Mouse (Mus musculus) T-cell, adult 2 months (primary cell): Measurements from ENCODE around the gene Prn.

Experiments
- DNase-seq: peaks from one replicate; pipeline ENCODE4 v3.0.0; 2022; ENCODE audit warnings: low spot score

Gene Prn

DNA sequence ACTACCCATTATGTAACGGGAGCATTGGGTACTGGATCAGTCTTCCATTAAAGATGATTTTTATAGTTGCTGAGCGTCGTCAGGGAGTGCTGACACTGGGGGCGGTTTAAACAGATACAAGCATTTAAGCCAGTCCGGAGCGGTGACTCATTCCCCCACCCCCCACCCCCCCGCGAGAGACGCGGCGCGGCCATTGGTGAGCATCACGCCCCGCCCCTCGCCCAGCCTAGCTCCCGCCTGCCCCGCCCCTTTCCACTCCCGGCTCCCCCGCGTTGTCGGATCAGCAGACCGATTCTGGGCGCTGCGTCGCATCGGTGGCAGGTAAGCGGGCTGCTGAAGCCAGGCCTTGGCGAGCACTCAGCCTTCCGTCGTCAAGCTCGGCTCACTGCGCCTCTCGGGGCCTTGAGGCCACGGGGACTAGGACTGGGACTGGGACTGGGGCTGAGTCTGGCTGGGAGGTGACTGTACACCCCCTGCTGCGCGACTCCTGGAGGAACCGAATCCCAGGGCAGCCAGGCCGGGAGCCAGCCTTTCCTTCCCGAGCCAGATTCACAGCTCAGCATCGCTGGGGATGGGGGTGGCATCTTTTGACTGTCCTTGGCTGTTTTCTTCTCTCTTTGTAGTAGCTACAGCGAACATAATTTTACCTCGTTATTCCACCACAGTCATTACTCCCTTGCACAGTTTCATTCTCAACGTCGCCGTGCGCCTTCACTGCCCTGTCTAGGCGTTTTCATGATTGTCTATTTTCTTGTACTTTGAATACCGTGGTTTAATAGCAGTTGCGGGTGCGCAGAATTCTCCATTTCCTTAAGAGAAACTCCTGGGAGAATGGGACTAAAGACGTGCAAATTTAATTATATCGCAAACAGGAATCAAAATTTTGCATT is at the start of gene Prn, which contains the start of gene Prnp:
TSS of gene Prn (plus strand) at position 275 of the 890 bp plus-strand sequence.
TSS of gene Prnp (plus strand) at position 246 of the 890 bp plus-strand sequence.
- peak; percentile 84 for DNase-seq

DNA sequence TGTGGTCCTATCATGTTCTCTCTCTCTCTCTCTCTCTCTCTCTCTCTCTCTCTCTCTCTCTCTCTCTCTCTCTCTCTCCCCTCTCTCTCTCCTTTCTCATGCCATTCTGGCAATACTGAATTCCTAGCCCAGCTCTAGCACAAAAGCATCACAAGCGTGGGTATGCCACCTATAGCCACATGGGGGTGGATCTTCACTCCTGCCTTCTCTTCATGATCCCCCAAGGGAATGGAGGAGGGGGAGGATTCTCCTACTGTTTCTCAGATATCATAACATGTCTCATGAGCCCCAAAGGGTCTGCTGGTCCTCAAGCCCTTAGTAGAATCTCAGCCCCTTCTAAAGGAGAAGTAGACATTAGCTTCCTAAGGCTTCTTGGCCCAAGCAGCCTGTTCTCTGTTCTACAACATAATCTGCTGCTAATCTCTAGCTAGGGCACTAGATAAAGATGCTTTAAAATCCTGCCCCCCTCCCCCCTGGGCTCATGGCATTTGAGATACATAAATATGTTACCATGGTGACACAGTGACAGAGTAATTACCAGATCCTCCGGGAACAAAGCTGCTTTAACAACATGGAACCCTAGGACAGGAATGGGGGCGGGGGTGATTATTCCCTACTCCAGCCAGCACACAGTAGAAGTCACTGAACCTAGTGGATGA is 47.0 kb upstream of the Prn start:
- DNase-seq, result no peak

DNA sequence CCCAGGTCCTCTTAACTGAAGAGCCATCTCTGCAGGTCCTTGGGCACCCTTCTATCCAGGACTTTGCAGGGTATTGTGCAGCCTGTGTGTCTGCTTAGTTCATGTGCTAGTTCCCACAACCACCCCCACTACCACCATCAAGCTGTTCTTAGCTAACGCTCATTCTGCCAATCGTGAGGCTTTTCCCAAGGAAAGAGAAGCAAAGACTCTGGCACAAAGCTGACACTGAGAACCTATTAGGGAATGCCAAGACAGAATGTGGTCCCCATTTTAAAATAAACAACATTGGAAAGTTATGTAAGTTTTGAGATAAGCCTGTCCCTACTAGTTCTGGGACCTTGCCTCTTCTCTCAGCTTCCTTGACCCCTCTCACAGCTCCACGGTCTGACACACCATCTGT is 46.3 kb upstream of the Prn start:
- DNase-seq, result no peak

DNA sequence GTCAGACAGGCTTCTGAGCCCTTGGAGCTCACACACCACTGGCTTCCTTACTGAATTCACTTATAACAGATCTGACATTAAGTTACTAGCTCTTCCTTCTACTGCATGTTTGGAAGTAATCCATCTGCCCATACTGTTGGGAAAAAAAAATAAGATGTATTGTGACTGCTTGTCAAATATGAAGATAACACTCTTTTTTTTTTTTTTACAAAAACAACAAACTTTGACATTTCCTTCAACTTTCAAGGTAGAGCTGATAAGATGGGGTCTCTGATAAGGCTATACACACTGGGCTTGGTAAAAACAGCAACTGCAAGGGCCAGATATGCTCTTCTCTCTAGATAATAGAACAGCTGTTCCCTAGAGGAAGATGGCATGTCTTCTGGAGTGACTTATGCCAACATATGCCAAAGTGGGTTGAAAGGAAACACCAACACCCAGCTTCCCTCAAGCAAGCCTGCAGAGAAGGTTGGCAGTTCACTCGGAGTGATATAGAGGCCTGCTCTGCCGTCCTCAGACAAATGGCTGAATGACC is 45.4 kb upstream of the Prn start:
- no peak for DNase-seq

DNA sequence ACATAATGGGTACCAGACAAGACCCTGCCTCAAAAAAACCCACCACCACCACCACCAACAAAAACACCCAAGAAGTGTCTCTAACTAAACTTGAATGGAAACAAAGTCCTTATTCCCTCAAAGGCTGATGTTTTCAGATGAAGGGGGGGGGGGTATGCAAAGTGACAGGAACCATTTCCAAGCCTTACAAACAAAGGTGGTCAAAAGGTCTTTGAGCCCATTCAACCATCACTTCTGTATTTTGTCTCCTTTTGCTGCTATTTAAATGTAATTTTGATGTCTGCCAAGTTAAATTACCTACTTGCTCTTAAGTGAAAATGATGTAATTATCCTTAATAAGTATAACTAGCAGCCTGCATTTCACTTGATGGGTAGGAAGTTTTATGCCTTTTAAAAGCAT is 43.1 kb upstream of the Prn start:
- no peak for DNase-seq

DNA sequence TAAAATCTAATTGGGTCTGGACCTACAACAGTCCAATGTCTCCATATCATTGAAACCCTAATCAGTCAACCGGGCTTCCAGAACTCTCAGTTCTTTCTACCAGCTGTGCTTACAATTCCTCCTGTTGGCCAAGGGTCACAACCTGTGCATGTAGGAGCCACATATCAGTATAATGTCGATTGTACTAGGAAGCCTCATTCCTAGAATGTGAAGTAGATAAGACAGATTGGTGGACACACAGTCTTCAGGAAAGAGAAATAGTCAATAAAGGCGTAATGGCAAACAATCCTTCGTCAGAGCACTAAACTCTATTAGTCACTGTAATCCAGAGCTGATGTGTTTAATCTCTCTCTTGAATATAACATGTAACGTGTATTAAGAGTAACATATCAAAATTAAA is 40.8 kb upstream of the Prn start:
- DNase-seq, result no peak

DNA sequence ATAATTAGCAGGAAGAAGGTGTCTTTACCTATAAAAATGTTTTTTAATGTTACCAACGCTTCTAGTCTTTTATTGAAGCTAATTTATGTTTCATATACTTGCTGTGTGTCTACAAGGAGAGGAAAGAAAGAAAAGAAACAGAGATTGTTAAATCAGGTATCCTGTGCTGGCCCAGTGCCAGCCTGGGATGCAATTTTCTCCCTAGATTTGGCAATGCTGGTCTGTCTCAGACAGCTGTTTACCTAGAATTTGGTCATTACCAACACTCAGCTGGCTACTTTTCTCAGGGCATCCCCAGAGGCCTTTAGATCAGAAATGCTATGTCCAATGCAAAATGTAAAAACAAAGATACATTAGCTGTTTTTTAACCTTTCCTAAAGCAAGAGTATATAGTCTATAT is 36.4 kb upstream of the Prn start:
- no peak for DNase-seq

DNA sequence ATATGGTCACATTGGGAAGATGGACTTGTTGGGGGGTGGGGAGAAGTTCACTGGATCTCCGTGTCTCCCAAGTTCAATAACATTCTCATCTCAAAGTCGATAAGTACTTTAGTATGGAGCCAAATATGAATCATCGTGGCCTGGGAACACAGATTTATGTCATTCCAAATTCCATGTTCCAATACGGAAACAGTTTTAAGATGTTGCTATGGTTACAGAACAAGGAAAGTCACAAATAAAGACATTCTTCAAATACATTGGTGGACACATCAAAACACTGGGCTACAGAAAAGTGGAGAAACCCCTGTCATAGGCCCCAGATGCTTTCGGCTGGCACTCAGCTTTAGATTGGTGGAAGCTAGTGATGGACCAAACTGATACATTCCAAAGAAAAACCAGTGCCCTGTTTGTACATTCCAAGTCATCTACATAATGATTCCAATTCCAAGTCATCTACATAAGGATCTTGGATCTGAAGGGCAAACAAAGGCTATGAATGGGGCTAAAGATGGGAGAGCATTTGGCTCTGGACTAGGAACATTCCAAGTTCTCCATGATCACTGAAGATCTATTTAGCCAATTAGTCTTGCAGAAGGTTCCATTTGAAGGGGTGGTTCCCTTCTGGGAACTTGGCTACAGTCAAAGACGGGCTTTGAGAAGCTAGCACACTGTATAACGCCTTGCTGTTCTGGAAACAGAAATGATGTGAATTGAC is 33.0 kb upstream of the Prn start:
- no peak for DNase-seq

DNA sequence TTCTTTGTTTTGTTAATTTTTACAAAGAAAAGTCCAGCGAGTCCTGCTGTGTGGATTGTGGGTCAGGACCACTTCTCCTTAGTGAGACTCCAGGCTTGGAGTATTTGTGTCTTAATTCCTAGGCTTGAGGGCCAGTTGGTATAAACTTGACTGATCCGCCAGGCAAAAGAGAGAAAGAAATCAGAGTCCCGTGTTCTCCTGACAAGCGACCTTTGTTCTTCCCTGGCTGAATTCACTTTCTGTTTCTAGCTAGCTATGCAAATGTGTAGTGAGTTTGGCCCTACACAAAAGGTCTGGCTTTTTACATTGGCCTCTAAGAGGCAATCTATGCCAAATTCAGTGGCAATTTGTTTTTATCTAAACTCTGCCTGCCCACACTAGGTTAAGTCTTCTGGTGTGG is 28.0 kb upstream of the Prn start:
- DNase-seq, result no peak

DNA sequence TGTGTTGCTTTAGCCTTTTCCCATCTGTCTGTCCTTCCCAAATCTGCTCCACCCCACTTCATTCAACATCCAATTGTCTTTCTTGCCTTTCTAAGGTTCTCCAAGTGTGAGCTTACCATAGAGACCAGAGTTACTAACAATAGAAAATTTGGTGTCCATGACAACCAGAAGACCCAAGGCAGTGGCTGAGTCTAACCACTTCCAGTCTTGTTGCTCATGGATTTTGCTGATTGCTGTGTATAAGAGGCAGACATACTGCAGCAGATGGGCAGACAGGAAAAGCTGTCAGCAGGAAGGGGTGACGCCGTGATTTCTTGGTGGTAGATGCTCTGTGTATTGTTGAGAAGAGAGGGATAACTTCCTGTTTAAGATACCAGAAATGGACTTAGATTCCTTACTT is 26.6 kb upstream of the Prn start:
- no peak for DNase-seq

DNA sequence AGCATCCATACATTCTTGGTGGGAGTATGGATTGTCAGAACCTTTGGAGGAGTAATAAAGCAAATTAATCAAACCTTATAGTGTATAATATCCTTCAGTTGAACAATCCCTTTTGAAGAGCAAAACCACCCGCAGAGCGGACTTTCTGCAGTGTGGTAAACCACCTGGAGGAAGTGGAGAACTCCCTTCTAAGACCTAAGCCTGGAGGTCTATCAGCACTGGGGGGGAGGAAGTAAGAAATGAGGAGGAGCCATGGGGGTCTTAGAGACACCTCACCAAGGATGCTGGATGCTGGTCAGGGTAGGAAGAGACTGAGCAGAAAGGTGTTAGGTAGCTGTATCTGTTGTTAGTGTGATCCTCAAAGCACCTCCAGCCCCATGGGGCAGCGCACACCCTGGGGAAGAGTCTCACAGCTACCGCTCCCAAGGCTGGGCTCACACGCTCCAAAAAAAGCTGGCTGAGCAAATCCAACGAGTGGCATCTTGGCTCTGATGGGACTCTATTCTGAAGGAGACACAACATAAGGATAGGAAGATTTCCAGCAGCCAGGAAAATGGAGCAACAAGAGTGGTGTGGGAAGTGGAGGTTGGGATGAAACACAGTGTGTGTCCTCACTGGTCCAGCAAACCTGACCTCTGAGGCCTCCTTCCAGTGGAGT is 23.1 kb upstream of the Prn start:
- DNase-seq, result no peak

DNA sequence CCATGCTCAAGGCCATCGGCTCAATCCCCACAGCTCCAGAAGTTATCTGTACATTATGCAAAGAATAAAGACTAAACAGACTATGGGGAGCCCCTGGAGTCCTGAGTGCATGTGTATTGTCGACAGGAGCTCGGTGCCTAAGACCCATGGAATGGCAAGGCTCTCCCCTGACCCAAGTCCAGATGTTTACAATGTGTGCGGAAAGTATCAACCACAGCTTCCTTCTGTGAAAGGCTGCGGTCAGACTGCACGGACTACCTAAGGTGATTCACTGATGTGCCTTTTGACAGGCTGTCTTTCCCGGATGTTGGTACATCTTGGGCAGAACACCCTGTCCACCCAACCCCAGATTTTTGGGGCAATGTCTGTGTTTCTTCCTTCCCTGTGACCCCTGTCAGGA is 21.5 kb upstream of the Prn start:
- DNase-seq, result peak; percentile 4

DNA sequence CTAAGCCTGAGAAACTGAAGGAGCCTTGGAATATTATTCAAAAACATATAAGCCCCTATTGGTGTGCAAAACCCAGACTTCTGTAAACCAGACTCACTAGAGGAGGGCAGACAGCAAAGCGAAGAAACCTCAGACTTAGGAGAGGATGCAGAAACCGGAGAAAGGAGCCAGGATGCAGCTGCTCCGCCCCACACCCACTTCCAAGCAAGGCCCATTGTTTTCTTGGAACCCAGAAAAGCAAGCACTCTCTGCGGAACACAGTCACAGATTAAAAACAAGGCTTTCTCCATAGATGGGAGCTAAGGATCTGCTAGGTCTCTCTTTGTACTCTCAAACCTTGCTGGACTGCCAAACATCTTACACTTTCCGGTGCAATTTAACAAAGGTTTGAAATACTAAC is 17.2 kb upstream of the Prn start:
- DNase-seq, result no peak

DNA sequence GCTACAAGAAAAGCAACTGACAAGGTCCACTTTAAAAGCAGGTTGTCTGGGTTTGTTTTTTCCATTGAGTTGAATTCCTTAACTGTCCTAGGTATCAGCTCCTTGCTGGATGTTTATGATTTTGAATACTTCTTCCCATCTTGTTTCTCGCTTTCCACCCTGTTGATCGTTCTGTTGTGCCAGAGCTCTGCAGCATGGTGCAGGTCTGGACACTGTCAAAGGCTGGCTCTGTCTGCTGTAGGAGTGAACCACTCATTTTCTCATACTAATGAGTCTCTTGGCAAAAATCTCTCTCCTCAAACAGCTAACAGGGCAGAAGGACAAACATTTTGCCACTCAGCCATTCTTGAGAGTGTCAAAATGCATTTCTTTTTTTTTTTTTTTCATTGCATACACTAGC is 14.7 kb upstream of the Prn start:
- no peak for DNase-seq

DNA sequence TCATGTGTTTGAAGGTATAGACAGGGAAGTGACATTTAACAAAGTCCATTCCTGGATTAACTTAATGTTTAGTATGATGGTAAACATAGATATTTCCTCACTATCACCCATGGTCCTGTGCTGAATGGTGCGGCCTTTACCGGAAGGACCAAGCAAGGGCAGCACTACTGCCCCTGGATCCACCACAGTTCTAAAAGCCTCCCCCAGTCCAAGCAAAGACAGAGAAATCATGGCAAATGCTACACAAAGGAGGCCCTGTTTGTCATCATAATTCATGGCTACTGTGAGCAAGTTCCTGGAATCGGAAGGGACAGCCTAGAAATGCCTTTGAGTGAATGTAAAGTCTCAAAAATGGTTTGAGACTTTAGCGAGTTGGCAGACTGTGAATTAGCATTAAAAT is 13.7 kb upstream of the Prn start:
- no peak for DNase-seq

DNA sequence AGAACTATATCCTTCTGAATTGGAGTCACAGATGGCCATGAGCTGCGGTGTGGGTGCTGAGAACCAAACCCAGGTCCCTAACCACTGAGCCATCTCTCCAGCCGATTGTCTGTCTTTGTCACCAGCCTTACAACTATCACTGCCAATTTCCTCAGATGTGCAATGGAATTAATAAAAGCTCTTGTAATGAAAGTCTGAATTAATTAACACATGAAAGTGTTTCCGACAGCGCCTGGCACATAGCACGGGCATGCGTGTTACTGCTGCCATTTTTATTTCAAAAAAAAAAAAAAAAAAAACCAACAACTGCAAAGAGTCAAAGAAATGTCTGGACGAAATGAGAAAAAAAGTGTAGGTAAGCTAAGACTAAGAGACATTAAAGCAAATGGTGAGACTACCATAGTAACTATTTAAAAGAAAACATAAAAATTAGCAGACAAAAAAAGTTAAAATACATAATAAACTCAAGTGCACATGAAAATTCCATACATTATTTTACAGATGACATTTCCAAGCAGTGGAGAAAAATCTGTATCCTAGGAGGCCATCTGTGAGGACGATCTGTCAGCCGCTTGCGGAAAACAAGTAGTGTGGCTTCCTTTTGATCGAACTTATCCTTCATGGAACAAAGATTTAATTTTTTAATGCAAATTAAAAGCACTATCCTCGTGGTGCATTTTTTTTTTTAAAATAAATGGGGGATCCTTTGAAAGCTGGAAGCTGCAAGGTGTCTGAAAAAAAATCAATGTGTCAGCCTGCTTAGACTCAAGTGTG is 12.2 kb upstream of the Prn start:
- no peak for DNase-seq

DNA sequence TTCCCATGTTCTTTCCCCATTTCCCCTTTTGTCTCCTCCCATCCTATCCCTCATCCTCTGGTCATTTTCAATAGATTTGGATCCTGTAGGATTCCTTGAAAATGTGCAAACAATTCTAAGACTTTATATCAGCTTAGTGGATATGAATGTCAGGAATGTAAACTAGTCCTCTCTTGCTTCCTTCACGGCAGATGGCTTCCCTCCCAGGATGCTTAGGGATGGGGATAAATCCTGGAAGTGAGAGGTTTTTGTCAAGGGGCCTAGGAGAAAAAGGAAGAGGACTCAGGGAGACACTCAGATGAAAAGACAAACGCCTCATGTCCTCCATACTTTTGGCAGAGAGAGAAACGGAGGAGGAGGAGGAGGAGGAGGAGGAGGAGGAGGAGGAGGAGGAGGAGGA is 7.3 kb upstream of the Prn start:
- no peak for DNase-seq

DNA sequence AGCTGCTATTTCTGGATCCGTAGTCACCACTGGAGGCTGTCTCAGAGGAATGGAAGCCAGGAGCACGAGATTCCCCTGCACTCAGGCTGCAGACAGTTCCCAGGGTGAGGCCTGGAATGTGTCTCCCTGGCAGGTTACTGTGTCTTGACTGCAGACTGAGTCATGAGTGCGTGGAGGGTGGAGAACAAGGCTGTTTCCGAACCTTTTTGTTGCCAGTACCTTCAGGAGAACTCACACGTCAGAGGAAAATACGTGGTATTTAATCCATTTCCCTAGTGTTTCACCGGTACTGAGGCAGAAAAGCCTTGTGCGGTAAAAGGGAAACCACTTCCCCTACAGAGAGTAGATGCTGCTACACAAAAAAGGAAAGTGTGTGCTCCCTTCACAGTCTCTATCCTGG is 6.9 kb upstream of the Prn start:
- DNase-seq, result peak; percentile 24

DNA sequence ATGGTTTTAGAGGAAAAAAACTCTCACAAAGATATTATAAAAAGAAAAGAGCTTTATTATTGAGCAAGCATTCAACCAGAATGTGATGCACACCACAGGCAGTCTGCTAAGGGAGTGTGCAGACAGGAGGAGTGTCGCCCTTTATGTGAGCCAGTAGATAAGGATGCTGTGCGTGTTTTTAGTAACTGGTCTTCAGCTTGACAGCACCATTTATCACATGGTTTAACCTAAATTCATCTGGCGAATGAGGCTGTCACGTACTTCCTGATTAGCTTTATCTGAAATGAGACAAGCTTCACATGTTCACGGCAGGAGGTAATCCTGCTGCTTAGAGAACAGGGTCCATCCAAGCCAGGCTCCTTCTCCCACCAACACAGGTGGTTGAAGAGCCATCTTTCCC is 4.7 kb upstream of the Prn start:
- no peak for DNase-seq

DNA sequence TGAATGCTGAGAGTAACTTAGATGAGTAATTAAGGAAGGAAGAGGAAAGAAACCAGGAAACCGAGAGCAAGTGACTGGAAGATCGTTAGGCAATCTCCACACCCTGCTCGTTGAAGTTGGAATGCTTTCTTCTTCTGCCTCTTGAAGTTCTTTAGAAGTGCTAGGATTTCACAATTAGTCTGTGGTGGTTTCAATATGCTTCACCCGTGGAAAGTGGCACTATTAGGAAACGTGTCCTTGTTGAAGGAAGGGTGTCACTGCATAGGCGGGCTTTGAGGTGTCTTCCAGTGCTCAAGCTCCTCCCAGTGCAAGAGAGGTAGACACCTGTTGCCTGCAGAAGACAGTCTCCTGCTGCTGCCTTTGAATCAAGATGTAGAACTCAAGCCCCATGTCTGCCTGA is 4.0 kb upstream of the Prn start:
- DNase-seq, result no peak

DNA sequence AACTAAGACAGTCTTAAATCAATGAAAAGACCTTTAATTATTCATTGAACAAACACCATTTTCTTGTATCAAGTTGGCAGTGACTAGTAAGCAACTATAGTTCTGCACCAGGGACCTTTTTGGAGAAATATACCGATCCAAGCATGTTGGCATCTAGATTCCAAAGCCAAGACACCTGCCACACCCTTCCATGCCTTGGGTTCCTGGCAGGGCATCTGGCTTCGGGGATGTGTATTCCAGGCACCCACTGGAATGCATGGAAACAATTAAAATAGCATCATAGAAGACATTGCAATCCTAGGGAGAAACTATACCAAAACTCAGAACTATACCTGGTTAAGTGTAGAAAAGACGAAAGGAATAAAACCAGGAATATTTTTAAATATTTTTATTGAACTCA is 3.5 kb upstream of the Prn start:
- no peak for DNase-seq
